Mouse (Mus musculus): Measurements from ENCODE around the gene Prpf4b.
"Not testable (repeated sequence)": the region's sequence is repeated elsewhere in the genome, so short reads cannot be mapped to it uniquely, and the experiment has no call there.

Prpf4b gene

GRCm38 (mm10) chr13:34934931-34935644, 60.0 kb downstream of the Prpf4b start:
- peak; percentile 29 for DNase-seq (ENCODE audit: low spot score)

GRCm38 (mm10) chr13:34942370-34942769, 67.3 kb downstream of the Prpf4b start:
- no peak for DNase-seq (ENCODE audit: low spot score)

GRCm38 (mm10) chr13:34951437-34951836, 76.3 kb downstream of the Prpf4b start:
- DNase-seq (ENCODE audit: low spot score) = not testable (repeated sequence)

Measured in layer of hippocampus, adult 11-12 months (tissue).